Mouse (Mus musculus): ENCODE data around the gene Slc25a30. TPM values are rescaled to one million over a fixed set of nuclear protein-coding genes. Genes with fewer than 3 reads are reported as not detected.
A peak's percentile ranks its signal among the peaks of the same experiment; 100 is the strongest.
"Not testable (repeated sequence)": the region's sequence is repeated elsewhere in the genome, so short reads cannot be mapped to it uniquely, and the experiment has no call there.

Gene Slc25a30
- total RNA-seq, 2 experiments from 2014 or later: 6.3 to 9.8 TPM

DNA sequence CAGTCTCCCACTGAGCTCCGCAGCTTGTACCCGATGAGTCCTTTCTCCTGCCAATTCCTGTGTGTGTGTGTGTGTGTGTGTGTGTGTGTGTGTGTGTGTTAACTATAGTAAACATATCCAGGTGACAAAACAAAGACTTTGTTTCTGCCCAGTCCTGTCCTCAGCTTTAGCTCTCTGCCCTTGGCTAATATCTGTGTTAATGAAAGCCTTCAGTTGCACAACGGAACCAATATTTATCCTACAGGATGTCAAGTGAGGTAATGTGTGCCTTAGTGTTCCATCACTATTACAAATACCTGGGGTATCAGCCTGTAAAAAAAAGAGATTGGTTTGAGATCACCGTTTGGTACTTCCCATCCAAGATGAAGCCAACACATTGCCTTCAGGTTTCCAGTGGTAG lies 6.3 kb upstream of the Slc25a30 start:
- DNase-seq: no peak

DNA sequence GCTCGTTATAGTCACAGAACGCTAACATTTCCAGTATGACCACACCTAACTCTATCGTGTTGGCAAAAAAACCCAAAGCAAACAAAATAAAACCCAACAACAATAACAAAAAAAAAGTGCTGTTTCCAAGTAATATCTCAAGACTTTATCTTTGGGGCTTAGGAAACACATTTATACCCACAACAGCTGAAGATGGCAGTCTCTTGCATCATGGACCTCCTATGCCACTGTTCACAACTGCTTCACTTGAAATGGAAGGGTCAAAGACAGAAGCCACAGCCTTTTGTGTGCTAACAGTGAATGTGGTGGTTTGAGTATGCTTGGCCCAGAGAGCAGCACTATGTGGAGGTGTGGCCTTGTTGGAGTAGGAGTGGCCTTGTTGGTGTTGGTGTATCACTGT lies 4.5 kb upstream of the Slc25a30 start:
- DNase-seq: no peak

DNA sequence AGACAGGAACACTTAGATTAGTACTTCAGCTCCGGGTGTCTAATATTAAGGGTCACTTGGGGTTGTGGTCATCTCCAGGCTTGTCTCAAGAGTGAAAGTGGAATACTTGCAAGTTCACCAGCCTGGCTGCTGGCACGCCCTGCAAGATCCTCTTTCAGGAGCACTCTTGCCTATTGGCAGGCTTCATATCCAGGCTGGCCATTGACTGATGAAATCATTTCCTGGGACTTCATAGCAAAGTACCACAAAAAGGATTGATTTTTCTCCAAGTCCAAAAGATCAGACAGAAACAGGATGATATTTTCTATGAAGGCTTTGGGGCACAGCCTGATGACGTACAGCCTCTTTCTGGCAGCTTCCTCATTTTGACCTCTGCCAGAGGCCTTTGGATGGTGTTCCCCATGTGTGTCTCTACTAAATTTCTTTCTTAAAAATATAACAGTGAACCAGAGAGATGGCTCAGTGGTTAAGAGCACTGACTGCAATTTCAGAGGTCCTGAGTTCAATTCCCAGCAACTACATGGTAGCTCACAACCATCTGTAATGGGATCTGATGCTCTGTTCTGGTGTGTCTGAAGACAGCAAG lies 3.7 kb upstream of the Slc25a30 start:
- peak; percentile 40 for DNase-seq

DNA sequence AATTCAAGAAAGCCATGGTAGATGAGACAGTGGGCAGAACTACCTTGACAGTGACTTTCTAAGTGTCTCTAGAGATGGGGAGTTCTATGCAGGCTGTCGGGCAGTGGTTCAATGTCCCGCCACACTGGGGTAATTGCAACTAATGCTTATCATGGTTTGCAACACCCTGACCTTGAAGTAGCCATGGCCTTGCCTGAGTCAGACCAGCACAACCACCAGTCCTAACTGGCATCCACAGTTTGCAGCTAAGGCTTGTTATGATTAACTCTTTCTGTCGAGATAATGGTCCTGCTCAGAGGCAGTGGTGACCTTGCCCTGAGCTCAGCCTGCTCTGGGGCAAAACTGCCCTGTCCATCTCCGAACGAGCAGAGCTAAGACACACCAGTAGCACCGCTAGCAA lies 2.5 kb upstream of the Slc25a30 start:
- DNase-seq: no peak

DNA sequence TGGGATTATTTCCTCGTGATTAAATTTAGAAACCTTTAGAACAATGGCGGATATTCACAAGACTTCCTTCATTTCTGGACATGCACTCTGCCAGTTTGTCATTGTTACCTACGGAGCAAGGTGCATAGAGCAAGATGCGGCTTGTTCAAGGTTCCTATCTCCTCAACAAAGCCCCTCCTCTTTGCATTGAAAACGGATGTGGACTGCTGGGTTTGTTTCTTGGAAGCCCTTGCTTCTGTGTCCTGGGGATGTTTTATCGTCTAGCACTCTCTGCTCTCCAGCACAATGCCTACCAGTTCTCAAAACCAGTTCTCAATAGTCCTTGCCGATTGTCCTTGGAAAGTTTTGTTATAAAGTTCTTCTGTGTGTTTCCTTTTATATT lies 948 bp upstream of the Slc25a30 start:
- DNase-seq: no peak

DNA sequence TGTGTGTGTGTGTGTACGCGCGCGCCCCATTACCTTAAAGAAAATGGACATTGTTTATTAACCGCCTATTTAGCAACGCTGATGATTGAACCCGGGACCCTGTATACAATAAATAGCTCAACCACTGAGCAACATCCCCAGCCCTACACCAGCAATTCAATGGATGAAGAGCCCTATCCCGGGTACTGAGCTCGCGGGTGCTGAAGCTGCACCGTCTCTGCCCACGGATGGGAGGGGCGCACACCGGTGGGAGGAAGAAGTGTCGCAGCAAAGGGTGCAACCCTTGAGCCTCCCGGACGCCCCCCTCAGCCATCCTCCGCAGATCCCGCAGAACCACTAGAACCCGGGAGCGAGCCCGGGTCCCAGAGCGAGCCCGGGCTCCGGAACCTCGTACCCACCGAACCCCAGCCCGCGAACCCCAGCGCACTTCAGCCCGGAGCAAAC lies 391 bp downstream of the Slc25a30 start:
- no peak for DNase-seq

DNA sequence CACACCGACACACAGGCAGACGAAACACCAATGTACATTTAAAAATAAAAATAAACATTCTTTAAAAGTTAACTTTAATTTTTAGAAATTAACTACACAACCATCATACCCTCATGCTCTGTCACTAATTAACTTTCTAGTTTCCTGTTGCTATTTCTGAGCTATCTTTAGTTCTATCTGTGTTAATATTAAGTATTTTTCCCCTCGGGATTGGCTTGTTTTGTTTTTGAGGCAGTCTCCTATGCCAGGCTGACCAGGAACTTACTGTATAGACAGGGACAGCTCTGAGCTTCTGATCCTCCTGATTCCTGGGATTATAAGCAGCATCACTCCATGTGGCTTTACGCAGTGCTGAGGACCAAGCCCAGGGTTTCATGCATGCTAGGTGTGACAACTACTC lies 6.9 kb downstream of the Slc25a30 start:
- no peak for DNase-seq

DNA sequence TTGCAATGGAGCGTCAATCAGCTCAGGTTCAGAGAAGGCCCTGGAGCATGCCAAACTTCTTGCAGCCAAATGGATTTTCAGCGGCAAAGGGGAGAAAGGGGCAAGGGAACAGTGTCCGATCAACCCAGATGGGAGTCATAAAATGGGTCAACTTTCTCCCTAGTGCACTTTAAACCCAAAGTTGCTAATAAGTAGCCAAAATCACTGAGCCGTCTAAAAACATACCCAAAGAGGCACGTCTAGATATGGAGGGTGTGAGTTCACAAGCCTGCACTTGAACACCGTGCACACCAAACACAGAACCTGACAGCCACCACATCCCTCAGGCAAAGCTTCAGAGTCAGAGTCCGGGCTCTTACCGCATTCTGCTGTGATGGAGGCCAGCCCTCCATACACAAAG lies 10.2 kb downstream of the Slc25a30 start:
- no peak for DNase-seq

DNA sequence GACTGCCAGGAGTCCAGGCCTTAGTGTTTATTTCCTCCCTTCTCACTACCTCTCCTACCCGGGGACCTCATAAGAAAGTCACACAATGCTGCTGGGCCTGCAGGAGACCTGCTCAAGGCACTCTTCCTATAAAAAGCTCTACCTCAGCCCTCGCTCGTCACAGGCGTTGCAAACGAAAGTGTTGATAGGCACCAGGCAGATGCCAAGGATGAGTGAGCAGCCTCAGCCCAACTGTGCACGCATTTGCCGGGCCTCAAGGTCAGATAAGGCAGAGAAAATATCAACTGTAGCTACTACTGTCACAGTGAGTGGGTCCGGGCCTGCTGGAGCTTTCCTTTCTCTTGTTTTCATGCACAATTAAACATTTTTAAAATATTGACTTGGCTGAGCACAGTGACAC lies 13.4 kb downstream of the Slc25a30 start:
- DNase-seq: no peak

DNA sequence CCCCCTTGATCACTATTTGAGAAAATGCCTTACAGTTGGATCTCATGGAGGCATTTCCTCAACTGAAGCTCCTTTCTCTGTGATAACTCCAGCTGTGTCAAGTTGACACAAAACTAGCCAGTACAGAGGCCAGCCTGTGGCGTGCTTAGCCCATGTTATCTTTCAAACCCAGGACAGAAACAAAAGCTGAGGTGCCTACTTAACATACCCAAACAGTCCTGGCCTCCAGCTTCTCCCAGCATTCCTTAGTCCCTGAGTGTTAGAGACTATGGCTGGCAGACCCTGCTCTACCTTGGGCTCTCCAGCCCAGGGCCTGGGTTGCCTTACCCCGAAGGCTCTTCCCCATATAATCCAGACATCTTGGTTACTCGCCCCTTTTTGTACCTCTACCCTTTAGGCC lies 14.4 kb downstream of the Slc25a30 start:
- not testable (repeated sequence) for DNase-seq

DNA sequence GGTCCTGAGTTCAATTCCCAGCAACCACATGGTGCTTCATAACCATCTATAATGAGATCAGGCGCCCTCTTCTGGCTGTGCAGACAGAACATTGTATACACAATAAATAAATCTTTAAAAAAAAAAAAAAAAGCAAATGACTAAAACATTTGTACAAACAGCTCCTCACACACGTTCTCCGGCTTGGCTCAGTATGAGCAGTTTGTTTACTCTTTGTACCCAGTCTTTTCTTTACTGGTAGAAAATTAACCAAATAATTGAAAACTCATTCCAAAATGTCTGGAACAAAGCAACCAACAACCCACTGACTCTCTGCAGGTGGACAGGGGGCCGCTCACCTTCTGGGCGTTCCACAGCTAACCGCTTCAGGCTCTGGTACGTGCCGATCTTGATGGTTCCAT lies 15.7 kb downstream of the Slc25a30 start:
- no peak for DNase-seq

DNA sequence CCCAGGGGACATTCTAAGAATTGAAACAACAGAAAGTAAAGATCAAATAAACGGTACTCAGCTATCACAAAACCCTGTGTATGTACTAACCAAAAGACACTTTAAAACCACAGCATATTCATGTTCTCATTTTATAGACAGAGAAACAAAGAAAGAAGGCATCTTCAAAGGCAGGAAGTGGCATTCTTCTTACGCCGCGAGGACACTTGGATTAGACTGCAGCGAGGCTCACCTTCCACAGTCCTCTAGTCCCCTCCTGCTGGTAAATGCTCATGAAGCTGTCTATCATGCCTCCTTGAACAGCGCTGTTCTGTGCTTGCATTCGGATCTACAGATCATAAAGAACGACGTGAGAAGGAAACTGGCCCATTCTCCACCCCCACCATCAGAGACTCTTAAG lies 17.5 kb downstream of the Slc25a30 start:
- DNase-seq: no peak

DNA sequence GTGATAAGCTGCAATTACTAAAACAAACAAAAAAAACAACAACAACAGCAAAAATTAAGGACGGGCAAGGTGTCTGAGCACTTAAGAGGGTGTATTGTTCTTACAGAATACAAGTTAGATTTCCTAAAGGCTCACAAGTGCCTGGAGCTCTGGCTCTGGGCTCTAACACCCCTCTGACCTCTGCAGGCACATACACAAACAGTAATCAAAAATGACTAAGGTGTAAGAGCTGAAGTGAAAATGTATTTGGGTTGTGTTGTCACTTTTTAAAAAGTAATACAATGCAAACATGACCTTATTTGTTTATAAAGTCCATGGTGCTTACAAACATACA lies 18.6 kb downstream of the Slc25a30 start:
- no peak for DNase-seq

DNA sequence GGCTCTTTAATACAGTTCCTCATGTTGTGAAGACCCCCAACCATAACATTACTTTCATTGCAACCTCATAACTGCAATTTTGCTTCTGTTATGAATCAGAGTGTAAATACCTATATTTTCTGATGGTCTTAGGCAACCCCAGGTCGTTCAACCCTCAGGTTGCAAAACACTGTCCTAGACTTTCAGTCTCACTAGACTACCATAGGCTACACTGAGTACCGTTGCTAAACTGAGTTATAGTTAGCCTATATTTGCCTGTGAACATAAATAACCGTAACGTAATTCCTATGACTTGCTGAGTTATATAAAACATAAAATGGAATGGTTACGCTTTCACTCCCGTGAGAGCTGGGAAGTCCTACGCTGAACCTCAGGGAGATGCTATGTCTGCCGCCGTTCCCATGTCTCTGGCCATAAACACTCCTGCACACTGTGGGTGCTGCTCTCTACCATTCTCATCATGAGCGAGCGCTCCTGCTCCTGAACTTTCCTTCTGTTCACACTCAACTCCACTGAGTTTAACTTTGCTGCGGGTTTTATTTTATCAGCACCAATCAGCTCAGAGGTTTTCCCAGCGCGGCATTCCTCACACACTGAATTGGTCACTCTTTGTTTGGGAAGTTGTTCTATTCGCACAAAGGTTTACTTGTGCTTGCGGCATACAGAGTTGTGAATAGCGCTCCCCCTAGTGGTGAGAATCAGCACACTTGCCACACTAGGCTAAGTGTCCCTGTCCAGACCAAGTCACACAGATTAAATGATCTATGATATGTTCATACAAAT lies 19.2 kb downstream of the Slc25a30 start:
- DNase-seq: peak; percentile 68

DNA sequence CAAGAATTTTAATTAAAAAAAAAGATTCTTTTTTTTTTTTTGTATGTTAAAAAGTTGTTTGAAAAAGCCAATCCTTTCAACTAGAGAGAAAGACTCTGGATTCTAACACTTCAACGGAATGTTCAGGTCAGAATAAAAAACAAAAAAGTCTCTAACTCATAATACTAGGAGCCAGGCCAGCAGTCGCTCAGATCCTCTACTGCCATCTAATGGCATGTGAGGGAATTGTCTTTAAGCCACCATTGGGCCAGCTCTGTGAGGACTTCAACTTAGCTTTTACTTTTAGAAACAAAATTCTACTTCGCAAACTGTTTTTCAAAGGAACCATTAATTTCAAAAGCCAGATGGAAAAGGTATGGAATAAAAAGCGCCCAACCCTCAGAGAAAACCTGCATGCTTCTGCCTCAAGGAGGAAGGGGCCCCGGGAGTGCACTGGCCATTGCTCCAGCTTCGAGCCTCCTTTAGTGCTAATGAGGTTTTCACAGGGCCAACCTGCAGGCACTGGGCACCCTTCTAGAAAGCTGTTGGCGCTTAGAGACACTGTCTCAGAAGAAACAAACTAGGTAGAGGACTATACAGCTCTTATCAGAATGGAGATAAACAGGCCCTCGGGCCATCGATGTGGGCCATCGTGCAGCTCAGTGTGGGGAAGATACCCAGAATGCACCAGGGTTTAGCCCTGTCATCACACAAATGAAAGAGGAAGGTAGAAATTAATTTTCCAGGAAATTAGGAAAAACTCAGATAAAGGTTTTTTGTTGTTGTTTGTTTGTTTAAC lies 25.6 kb downstream of the Slc25a30 start:
- no peak for DNase-seq

DNA sequence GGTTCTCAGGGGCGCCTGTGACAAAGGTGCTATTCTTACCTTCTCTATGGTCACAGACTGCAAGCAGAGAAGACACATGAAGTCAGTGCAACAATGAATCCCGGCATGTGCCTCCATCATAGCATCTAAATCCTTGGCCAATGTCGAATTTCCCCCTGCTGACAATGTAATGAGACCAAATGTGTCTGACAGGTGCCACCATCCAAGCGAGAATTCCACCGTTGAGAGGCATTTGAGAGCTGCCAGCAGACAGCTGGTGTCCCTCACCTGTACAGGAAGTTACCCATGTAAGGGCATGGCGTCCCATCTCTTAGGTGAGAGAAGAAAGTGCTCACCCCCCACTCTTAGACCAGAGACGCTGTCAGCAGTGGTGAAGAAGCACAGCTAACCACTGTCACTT lies 28.4 kb downstream of the Slc25a30 start:
- no peak for DNase-seq

DNA sequence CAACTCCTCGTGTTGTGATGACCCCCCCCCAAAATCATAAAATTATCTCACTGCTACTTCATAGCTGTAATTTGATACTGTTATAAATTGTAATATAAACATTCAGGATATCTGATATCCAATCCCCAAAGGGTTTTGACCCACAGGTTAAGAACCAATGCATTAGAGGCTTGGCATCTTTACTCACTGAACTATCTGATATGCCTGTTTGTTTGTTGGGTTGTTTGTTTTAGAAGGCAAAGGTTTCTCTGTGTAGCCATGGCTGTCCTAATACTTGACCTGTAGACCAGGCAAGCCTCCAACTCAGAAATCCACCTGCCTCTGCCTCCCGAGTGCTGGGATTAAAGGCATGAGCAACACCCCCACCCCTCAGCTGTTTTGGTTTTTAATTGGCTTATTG lies 29.0 kb downstream of the Slc25a30 start:
- DNase-seq: no peak

DNA sequence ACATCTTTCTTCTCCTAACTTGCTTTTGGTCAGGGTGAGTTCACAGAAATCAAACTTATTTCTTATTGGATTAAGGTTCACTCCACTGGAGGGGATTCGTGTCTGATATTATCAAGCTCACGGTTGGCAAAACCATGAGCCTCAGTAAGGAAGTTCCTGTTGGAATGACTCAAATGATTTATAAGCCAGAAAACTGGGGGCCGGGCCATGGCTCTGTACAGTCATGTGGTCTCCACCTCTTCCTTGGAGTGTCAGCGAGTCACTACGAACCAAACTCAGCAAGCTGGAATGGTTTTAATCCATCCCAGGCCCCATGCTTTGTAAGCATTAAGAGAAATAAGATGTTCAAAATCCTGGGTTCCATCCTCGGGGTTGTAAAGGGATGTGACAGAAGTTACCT lies 29.9 kb downstream of the Slc25a30 start:
- DNase-seq: no peak

DNA sequence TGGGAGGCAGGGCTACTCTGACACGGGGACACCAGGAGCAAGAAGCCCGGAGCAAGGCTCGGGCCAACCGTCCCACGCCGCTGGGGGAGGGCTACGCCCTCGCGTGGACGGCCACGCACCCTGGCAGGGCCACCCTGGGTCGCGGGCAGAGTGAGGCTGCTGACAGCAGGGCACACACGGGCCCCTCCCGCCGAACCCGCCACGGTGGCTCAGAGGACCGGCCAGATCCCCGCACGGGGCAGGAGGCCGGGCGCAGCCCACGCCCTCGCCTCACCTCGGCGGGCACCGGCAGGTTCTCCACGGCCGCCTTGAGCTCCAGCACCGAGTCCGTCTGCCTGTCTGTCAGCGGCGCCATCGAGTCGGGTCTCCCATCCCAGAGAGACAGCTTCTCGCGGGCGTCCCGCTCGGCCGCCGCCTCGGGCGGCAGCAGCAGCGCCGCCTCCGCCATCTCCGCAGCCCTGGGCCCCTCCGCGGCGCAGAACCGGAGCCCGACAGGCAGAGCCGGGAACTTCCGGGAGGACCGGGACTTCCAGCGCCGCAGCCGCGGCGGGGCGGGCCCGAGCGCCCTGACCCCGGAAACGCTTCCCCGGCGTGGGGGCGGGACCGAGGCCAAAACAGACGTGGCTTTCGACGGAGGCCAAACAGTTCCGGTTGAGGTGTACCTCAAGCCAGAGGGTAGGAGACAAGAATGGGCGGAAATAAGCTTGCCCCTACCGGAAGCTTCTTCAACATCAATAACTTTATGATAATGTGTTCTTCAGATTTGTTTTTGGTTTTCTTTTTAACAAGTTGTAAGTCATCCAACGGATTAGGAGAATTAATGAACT lies 32.6 kb downstream of the Slc25a30 start, which contains the start of gene Cog3:
Cog3 (minus strand) TSS at position 527 of the 827 bp plus-strand sequence.
- DNase-seq: peak; percentile 99

DNA sequence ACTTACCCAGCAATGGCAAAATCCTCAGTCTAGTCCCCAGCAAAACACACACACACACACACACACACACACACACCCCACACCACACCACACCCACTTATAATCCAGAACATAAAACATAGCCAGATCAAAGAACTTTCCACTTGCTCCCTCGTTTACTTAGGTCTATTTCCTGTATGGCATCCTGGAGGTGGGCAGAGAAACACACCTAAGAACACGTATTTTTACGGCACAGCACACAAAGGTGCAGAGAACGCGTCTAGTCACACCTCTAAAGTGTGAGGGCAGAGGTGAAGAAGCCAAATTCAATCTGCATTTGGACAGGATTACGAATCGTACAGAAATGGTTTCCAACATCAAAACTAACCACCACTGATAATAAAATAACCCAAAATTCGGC lies 33.6 kb downstream of the Slc25a30 start:
- DNase-seq: no peak

DNA sequence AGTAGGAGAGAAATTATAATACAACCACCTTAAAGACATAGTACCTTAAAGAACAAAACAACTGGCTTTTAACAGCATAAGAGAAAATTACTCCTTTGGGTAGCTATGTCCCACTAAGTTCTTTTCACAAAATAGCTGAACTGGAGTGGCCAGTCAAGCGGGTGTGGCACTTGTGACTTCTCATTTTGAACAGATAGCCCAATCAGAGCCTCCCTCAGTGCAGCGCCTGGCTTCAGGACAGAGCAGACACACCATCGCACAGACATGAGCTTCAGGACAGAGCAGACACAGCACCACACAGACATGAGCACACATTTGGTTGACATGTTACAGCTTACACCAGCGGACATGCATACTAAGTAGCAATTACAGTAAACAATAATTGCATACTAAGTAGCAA lies 35.8 kb downstream of the Slc25a30 start:
- no peak for DNase-seq

DNA sequence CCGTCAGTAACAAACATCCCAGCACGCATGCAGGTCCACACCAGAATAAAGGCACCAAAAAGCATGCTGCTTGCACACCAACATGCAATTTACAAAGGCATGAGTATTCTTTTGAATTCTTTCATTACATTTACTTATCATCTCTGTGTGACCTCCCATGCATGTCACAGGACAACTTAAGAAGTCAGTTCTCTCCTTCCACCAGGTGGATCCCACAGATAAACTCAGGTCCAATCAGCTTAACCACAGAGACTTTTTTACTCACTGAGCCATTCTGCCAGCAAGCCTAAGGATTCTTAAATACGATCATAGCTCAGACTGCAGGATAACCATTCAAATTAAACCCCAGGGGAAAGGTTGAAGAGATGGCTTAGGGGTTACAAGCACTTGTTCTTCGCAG lies 37.7 kb downstream of the Slc25a30 start:
- DNase-seq: no peak

DNA sequence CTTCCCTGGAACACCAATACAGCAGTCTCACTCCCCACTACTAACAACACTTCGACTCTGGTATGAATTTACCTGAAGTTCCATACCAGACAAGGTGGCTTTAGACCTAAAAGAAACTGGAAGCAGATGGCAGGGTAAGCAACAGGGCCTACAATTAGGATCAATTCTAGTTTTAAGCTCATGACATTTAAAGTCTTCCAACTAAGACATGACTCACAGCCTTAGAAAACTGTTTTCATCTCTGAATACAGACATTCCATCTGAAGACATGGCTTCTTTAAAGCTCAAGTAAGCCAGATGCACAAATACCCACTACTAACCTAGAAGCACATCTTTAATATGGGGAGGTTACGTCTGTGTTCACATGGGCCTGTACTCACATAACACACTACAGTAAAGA lies 38.9 kb downstream of the Slc25a30 start:
- DNase-seq: no peak
